Mouse (Mus musculus): ENCODE data around the gene Ptp4a2. TPM values are rescaled to one million over a fixed set of nuclear protein-coding genes. Genes with fewer than 3 reads are reported as not detected.

The Ptp4a2 gene
- polyA plus RNA-seq, 1 experiment = 21.1 TPM

- peak overlapping the region; percentile 97 for H3K4me3 ChIP-seq (ENCODE audit: low read depth, low read length)
- TF ChIP-seq CTCF (IDR thresholded peaks at IDR 0.05; ENCODE audit: extremely low read depth, insufficient read length, insufficient replicate concordance, low read depth, low read length) = peak; percentile 55
- TF ChIP-seq POLR2A (IDR thresholded peaks at IDR 0.05; ENCODE audit: low read depth, low read length) = peak; percentile 57
- under 1% methylated on average over 82 of the region's 83 CpGs for WGBS
- peak overlapping the region; percentile 96 for H3K27ac ChIP-seq (ENCODE audit: insufficient read depth, low read depth, low read length)
- H3K36me3 ChIP-seq (ENCODE audit: control insufficient read depth, insufficient read depth, low read length) = no peaks in the 10 kb centered on the region
- H3K4me1 ChIP-seq (ENCODE audit: control insufficient read depth, insufficient read depth, insufficient read length, low read length) = peaks cover 12% of the 10 kb centered on the region
- no peaks in the 10 kb centered on the region for H3K27me3 ChIP-seq (ENCODE audit: control insufficient read depth, insufficient read depth, low read length)
Observed at GRCm38 (mm10) chr4:129819712-129820336, 8.8 kb downstream of the Ptp4a2 start.

DNA sequence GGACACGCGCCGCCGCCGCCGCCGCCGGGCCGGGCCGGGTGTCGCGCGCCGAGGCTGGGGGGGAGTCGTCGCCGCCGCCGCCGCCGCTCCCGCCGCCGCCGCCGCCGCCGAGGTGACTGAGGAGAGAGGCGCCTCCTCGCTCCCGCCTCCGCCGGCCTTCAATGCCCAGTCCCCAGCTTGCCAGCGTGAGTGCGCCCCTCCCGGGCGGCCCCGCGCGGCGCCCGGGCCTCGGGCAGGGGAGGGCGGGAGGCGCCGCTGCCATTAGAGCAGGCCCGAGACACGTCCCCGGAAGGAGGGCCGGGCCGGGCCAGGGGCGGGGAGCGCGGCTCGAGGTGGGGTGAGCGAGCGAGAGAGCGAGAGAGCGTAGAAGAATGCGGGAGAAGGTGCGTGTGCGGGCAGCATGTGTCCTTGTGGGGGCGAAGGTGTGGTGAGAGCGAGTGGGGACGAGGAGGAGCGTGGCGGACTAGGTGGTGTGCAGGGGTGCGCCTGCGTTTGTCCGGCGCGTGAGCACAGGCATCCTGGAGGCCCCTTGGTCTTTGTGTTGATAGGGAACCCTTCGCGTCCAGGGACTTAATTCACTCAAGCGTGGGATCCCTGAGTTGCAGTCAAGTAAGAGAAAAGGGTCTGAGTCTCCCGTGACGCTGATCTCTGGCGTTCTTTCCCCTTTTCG, 9.5 kb downstream of the Ptp4a2 start:
- Histone ChIP-seq H3K36me3 (ENCODE audit: control insufficient read depth, insufficient read depth, low read length) (0 out of 2 replicates have a peak, but pooled peaks cover 1% of the 10 kb centered on the region), H3K4me1 (ENCODE audit: control insufficient read depth, insufficient read depth, insufficient read length, low read length) (peaks cover 12% of the 10 kb centered on the region), H3K27ac (ENCODE audit: insufficient read depth, low read depth, low read length) (peak overlapping the region; percentile 96), H3K4me3 (ENCODE audit: low read depth, low read length) (peak overlapping the region; percentile 97), H3K27me3 (ENCODE audit: control insufficient read depth, insufficient read depth, low read length) (no peaks in the 10 kb centered on the region)
- TF ChIP-seq CTCF (IDR thresholded peaks at IDR 0.05; ENCODE audit: extremely low read depth, insufficient read length, insufficient replicate concordance, low read depth, low read length) = no peak
- TF ChIP-seq POLR2A (IDR thresholded peaks at IDR 0.05; ENCODE audit: low read depth, low read length) = no peak
- WGBS = under 1% methylated on average over 68 of the region's 79 CpGs

DNA sequence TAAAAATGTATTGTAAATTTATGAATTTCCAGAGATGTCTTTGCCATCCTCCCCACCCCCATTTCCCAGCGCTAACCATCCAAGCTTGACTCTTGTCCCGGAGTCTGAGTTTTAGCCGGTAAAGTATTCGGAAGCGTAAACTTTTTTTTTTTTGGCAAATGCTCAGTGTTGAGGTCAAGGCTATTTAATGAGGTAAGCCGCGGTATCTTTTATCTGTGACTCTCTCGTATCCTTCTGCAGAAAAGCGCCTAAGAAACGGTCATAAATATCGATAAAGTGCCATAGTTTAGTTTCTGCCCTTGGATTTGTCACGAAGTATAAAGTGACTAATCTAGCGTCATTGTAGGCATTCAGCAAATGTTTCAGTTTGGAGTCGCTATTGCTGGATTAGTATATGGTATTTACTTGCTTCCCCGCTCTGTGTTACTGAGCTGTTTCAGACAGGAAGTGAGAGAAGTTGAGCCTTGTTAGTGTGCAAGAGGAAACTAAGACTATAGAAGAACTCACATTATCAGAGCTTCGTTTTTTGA, 10.1 kb downstream of the Ptp4a2 start:
- Histone ChIP-seq H3K36me3 (ENCODE audit: control insufficient read depth, insufficient read depth, low read length) (0 out of 2 replicates have a peak, but pooled peaks cover 1% of the 10 kb centered on the region), H3K27me3 (ENCODE audit: control insufficient read depth, insufficient read depth, low read length) (no peaks in the 10 kb centered on the region), H3K27ac (ENCODE audit: insufficient read depth, low read depth, low read length) (peak overlapping the region; percentile 96), H3K4me1 (ENCODE audit: control insufficient read depth, insufficient read depth, insufficient read length, low read length) (peaks cover 12% of the 10 kb centered on the region), H3K4me3 (ENCODE audit: low read depth, low read length) (peak overlapping the region; percentile 97)
- TF ChIP-seq CTCF (IDR thresholded peaks at IDR 0.05; ENCODE audit: extremely low read depth, insufficient read length, insufficient replicate concordance, low read depth, low read length) (no peak), POLR2A (IDR thresholded peaks at IDR 0.05; ENCODE audit: low read depth, low read length) (no peak)
- under 1% methylated on average over 16 of the region's 16 CpGs for WGBS

GRCm38 (mm10) chr4:129822324-129822723, 11.3 kb downstream of the Ptp4a2 start:
- Histone ChIP-seq H3K27me3 (ENCODE audit: control insufficient read depth, insufficient read depth, low read length) (no peaks in the 10 kb centered on the region), H3K4me1 (ENCODE audit: control insufficient read depth, insufficient read depth, insufficient read length, low read length) (peaks cover 12% of the 10 kb centered on the region), H3K4me3 (ENCODE audit: low read depth, low read length) (no peak overlapping the region), H3K27ac (ENCODE audit: insufficient read depth, low read depth, low read length) (peak overlapping the region; percentile 23; the same call in 1 of the 2 replicates), H3K36me3 (ENCODE audit: control insufficient read depth, insufficient read depth, low read length) (0 out of 2 replicates have a peak, but pooled peaks cover 1% of the 10 kb centered on the region)
- 18% methylated on average over 3 of the region's 3 CpGs for WGBS
- no peak for TF ChIP-seq CTCF (IDR thresholded peaks at IDR 0.05; ENCODE audit: extremely low read depth, insufficient read length, insufficient replicate concordance, low read depth, low read length)
- no peak for TF ChIP-seq POLR2A (IDR thresholded peaks at IDR 0.05; ENCODE audit: low read depth, low read length)

DNA sequence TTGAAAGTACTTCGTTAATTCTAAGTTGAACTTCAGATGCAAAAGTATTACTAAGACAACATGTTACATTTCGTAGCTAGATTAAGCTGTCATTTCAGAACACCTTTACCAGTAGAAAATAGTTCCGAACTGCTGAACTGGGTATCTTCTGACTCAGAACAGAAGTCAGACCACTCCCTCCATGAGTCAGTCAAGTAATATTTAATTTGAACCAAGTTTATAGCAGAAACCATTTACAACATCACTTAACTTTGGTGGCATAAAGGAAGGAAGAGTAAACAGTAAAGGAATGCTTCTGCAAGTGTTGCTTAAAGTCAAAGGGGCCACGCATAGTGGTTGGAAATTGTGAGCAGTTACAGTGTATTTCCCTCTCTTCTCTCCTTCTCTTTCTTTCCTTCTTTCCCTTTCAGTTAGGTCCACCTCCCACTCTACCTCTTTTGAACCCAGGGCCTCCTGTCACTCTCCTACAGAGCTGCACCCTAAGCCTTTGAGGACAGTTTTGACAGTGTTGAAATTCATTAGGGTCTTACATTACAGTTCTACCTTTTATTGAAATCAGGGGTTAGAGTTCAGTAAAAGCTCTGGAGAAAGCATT, 12.3 kb downstream of the Ptp4a2 start:
- Histone ChIP-seq H3K4me3 (ENCODE audit: low read depth, low read length) (no peak overlapping the region), H3K4me1 (ENCODE audit: control insufficient read depth, insufficient read depth, insufficient read length, low read length) (peaks cover 16% of the 10 kb centered on the region), H3K27me3 (ENCODE audit: control insufficient read depth, insufficient read depth, low read length) (no peaks in the 10 kb centered on the region), H3K36me3 (ENCODE audit: control insufficient read depth, insufficient read depth, low read length) (0 out of 2 replicates have a peak, but pooled peaks cover 1% of the 10 kb centered on the region), H3K27ac (ENCODE audit: insufficient read depth, low read depth, low read length) (peak overlapping the region; percentile 53; the same call in 1 of the 2 replicates)
- no peak for TF ChIP-seq POLR2A (IDR thresholded peaks at IDR 0.05; ENCODE audit: low read depth, low read length)
- TF ChIP-seq CTCF (IDR thresholded peaks at IDR 0.05; ENCODE audit: extremely low read depth, insufficient read length, insufficient replicate concordance, low read depth, low read length) = no peak
- WGBS = 14% methylated on average over 4 of the region's 4 CpGs

GRCm38 (mm10) chr4:129827611-129828010, 16.6 kb downstream of the Ptp4a2 start:
- no peak overlapping the region for H3K4me3 ChIP-seq (ENCODE audit: low read depth, low read length)
- peaks cover 6% of the 10 kb centered on the region for H3K4me1 ChIP-seq (ENCODE audit: control insufficient read depth, insufficient read depth, insufficient read length, low read length)
- TF ChIP-seq CTCF (IDR thresholded peaks at IDR 0.05; ENCODE audit: extremely low read depth, insufficient read length, insufficient replicate concordance, low read depth, low read length) = no peak
- TF ChIP-seq POLR2A (IDR thresholded peaks at IDR 0.05; ENCODE audit: low read depth, low read length) = no peak
- no peaks in the 10 kb centered on the region for H3K27me3 ChIP-seq (ENCODE audit: control insufficient read depth, insufficient read depth, low read length)
- H3K27ac ChIP-seq (ENCODE audit: insufficient read depth, low read depth, low read length) = peak overlapping the region; percentile 62; the same call in 1 of the 2 replicates
- H3K36me3 ChIP-seq (ENCODE audit: control insufficient read depth, insufficient read depth, low read length) = 0 out of 2 replicates have a peak, but pooled peaks cover 1% of the 10 kb centered on the region
- 58% methylated on average over 3 of the region's 3 CpGs for WGBS
